Mouse (Mus musculus): ENCODE results near the gene Lpp.
A peak's percentile ranks its signal among the peaks of the same experiment; 100 is the strongest.

Lpp gene

GRCm38 (mm10) chr16:24794665-24795064, 401.4 kb downstream of the Lpp start:
- DNase-seq (ENCODE audit: low spot score in 2 of 2) = no peak

DNA sequence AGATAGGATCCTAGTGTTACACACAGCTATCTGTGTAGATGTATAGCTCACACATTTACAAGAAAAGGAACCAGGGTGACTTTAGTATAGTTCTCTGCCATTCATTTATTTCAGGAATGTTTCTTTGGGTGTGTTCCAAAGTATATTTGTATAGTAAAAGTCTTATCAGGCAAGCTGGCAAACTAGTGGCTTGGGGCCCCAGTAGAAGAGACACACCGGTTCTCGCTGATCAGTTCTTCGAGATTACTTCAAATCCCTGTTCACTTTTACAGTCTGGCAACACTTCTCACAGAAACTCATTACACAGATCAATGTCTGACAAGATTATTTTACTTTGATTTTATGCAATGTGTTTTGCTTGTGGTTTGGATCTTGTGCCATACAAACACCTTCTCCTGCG, 408.0 kb downstream of the Lpp start:
- no peak for DNase-seq (ENCODE audit: low spot score in 2 of 2)

- no peak for DNase-seq (ENCODE audit: low spot score in 2 of 2)
Observed at GRCm38 (mm10) chr16:24801780-24802179, 408.5 kb downstream of the Lpp start.

DNA sequence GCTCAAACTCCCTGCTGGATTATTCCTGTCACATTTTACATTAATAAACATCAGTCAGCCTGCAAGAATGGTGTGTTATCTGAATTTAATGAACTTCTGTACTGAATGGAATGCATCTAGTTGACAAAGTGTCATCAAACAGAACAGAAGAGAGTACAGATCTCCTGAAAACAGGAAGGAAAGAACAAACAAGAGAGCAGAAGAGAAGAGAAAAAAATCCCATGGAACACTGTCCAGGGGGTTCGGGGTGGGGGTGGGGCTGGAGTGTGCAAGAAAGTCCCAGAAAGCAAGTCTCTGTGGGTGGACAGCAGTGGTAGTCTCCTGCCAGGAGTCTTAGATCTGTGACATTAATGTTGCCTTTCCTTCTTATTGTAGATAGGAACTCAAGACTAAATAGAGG, 412.8 kb downstream of the Lpp start:
- no peak for DNase-seq (ENCODE audit: low spot score in 2 of 2)

DNA sequence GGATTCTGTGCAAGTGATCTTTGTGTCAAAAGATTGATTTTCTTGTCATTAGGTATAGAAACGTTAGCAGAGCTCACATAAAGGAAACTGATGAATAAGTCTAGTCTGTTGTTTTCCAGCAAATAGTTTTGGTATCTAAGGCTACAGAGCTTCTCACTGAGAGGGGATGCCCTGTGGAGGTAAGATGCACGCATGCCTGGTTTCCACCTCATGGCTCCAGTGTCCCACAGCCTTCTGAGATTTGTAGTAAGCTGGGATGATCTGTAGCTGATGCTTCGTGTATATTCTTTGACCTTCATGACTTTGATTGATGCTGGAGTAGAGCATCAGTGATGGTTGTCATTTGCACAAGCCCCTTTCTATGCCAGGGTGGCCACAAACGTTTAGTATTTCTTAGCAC, 414.3 kb downstream of the Lpp start:
- DNase-seq (ENCODE audit: low spot score in 2 of 2) = no peak

DNA sequence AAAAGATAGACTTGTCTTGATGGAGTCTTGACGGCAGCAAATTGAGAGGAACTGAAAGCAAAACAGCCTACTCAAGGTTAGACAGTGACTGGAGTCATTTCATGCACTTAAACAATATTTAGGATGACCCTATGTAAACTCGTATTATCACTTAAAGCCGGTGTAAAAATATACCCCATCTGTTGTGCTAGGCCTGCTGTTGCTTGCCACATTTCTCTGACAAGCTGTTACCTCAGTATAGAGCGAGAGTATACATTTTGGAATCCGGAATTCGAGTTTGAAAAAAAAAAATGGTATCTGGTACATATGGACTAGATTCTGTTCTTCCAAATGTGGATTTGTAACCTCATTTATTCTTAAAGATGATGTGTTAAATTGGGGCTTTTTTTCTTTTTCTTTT, 416.5 kb downstream of the Lpp start:
- peak; percentile 25 to 49 for DNase-seq (ENCODE audit: low spot score in 2 of 2)

GRCm38 (mm10) chr16:24816621-24817020, 423.3 kb downstream of the Lpp start:
- DNase-seq (ENCODE audit: low spot score in 2 of 2) = no peak

GRCm38 (mm10) chr16:24817381-24817780, 424.1 kb downstream of the Lpp start:
- no peak for DNase-seq (ENCODE audit: low spot score in 2 of 2)

GRCm38 (mm10) chr16:24819127-24819526, 425.8 kb downstream of the Lpp start:
- DNase-seq (ENCODE audit: low spot score in 2 of 2) = no peak

- no peak for DNase-seq (ENCODE audit: low spot score in 2 of 2)
Observed at GRCm38 (mm10) chr16:24822182-24822875, 429.0 kb downstream of the Lpp start.

DNA sequence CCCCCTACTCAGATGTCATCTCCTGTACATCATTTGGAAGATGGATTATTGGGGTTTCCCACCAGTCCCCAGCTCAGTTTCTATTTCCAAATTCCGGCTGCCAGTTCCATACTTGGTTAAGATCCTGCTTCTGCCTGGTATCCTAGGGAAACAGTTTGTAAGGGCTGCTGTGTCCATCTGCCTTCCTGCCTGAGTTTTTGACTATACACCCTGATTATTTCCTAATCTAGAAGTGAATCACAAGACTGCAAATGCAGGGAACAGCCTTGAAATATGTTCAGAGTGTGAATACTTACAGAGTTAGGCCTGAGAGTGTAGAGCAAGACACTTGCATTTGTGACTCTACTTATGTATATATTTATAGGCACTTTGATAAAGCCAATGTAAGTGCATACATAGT, 429.6 kb downstream of the Lpp start:
- DNase-seq (ENCODE audit: low spot score in 2 of 2) = no peak

DNA sequence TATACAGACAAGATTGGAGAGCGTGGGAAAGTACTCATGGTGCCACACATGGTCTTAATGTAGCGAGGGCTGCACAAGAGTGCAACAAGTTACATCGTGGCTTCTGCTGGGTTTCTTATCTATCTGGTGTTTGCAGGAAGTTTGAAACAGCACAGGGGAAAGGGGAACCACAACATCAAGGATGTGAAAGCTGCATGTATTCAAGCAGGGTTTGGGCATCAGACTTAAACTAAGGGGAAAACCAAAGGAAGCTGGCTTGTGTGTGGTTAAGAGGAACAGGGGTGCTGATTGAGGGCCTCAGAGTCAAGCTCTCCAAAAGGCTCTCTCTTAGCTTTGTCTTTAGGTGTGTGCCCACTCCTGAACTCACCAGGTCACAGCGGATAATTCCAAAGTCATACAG, 433.1 kb downstream of the Lpp start:
- DNase-seq (ENCODE audit: low spot score in 2 of 2) = no peak

- no peak for DNase-seq (ENCODE audit: low spot score in 2 of 2)
Observed at GRCm38 (mm10) chr16:24828207-24828803, 435.0 kb downstream of the Lpp start.

GRCm38 (mm10) chr16:24829860-24830259, 436.6 kb downstream of the Lpp start:
- no peak for DNase-seq (ENCODE audit: low spot score in 2 of 2)

DNA sequence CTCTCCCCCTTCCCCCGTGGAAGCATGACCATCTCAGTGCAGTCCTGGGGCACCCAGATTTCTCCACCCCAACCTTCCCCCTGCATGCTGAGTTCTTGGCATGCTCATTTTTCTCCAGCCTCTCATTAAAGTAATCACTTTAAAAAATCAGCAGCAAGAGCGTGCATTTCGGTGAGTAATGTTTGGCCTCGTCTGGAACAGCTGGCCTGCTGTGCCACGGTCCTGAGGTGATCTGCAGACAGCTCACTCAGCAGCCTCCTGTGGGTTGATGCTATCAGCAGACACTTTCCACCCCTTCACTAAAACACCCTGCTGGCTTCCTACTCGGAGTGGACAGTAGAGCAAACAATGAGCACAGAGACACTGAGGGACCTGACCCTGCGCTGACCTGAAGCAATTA, 437.6 kb downstream of the Lpp start:
- no peak for DNase-seq (ENCODE audit: low spot score in 2 of 2)

DNA sequence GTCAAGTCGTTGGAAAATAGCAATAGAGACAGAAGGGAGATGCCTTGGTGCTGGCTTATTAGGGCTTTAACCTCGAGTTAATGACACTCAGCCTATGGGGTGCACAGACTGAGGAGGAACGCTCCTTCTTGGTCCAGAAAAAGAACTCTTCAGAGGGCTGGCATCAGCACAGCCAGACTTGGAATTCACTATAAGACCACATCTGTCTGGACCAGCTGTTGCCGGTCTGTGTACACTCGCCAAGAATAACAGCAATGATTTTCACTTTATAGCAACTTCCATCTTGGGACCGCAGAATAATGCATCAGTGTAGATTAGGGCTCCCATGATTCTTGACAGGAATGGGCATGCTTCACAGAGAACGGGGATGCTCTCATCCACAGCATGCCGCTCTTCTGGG, 439.9 kb downstream of the Lpp start:
- DNase-seq (ENCODE audit: low spot score in 2 of 2) = peak in 1 of 2 experiments; percentile 32

GRCm38 (mm10) chr16:24834536-24834935, 441.2 kb downstream of the Lpp start:
- DNase-seq (ENCODE audit: low spot score in 2 of 2) = no peak

DNA sequence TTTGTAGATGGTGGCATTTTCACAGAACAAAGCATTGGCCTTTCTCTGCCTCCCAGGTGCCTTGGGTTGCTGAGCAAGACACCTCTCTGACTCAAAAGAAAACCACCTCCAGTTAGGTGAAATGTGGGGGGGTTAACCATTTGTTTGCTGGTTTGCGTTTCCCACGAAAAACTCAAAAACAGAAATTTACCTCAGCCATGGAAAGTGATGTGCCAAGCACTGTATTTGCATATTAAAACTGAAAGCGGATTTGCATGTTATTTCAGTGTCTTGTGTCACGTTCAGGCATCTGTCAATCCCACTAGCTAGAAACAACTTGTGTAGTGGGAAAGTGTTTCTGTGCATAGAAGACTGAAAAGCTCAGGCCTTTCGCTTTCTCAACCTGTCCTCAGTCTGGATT, 443.2 kb downstream of the Lpp start:
- no peak for DNase-seq (ENCODE audit: low spot score in 2 of 2)

DNA sequence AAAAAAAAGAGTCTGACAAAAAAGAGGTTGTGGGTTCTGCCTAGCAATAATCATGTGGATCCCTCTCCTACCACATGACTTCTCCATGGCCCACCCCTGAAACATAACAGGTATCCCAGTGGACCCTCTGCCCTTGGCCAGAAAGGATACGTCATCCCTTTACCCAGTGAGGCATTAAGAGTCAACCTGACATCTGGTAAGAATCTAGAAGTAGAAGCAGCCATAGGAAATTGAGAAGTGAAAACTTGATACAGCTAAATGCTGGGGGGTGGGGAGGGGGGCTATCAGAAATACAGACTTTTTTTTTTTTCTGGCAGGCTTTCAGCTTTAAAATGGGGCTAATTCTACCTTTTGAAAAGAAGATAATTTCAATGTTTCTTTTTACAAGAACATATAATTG, 445.7 kb downstream of the Lpp start:
- no peak for DNase-seq (ENCODE audit: low spot score in 2 of 2)

GRCm38 (mm10) chr16:24840073-24840472, 446.8 kb downstream of the Lpp start:
- no peak for DNase-seq (ENCODE audit: low spot score in 2 of 2)

DNA sequence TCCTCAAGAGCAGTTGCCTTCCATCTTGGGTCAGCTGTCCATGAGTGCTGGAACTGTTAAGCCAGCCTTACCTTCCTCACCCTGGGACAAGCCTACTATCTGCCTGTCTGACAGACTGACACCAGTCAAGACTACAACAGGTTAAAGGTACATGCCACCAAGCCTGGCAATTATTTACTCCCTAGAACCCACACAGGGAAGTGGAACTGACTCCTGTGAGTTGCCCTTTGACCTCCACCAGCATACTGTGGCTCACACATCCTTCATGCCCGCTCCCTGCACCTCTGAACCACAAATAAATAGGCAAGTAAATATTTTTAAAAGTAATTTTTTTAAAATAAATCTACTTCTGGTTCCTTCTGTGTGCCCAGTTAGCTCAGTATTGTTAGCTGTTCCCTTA, 452.8 kb downstream of the Lpp start:
- DNase-seq (ENCODE audit: low spot score in 2 of 2) = no peak

DNA sequence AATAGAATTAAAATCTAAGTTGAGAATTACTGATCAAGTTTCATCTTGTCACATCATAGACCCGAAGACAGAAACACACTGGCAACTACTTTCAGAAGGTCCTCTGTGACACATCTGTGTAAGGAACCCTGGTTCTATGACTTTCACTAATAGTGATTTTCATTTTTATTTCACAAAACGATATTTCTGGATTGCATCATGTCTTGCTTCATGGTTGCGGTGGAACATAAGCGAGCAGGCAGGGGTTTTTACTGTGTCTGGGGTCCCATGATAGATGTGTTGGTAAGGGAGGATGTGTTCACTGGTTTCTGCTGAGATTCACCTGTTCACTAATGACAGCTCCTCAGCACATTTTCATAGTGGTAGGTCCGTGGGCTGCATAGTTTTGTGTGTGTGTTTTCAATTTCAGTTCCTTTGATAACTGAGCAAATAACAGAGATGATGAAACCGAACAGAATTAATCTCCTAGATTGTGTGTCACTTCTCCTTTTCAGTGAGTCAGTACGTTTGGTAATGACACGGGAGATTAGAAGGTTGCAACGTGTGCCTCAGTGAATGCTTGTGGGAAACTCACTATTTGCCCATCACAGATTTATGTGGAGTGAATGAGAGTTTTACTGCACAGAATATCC, 466.3 kb downstream of the Lpp start:
- no peak for DNase-seq (ENCODE audit: low spot score in 2 of 2)

DNA sequence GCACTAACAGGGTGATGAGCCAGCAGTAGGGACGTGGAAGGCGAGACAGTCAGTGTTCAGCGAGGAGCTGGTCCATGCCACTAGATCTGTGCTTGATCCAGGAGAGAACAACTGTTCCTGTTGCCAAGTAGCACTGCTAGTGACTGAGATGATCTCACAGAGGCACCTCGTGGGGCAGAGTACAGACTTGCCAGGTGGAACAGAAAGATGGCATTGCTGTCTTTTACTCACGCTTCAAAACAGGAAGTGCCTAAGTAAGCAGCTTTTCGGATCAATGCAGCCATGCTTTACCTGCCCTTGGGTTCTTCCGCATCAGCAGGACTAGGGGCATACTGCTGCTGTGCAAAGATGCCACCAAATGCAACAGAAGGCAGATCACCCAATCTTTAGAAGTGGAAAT, 467.1 kb downstream of the Lpp start:
- DNase-seq (ENCODE audit: low spot score in 2 of 2) = no peak
